Mouse (Mus musculus): Measurements from ENCODE around the gene Maml2.

DNA sequence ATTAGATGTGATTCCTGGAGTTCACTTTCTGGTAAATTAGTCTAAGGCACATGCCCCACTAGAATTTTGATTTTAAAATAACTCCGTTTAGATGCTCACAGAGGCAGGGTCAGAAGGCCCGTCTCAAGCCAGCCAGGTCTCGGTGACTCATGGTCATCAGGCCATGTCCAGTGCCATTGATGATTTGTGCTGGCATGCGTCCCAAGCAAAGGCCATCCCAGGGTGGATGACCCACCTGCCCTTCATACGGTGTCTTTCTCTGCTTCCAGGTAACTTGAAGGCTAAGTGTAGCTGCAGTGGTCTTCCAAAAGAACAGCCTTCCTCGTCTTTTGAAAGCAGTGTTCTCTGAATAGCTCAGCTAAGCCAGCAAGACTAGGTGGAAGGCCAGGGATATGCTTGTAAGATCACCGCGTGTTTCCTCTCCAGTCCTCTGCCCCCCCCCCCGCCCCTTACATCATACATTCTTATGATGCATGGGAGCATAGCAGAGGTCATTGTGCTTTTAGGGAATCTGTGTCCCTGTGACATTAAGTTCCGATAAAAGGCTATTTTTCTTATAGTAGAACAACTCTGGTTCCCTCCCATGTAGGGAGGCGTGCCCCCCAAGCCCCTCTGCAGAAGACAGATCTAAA is 235.4 kb downstream of the Maml2 start:
- no peak for TF ChIP-seq CTCF (conservative IDR thresholded peaks at IDR 0.05; ENCODE audit: low read length)
- no peak for TF ChIP-seq NANOG (IDR thresholded peaks at IDR 0.05; ENCODE audit: borderline replicate concordance, low read length)
- no peak for TF ChIP-seq POU5F1 (IDR thresholded peaks at IDR 0.05; ENCODE audit: borderline replicate concordance, low read length)

Measured in E14TG2a.4 (cell line).